Mouse (Mus musculus): ENCODE data around the gene Smim14. TPM values are rescaled to one million over a fixed set of nuclear protein-coding genes. Genes with fewer than 3 reads are reported as not detected.

Gene Smim14
- total and polyA plus RNA-seq, 3 experiments, result 18.8 to 29.8 TPM; not detected in 1

- TF ChIP-seq SIN3A (IDR thresholded peaks at IDR 0.05; ENCODE audit: low read length) (no peak), UBTF (IDR thresholded peaks at IDR 0.05; ENCODE audit: borderline replicate concordance, insufficient read depth, low read depth, low read length) (no peak), MAZ (IDR thresholded peaks at IDR 0.05; ENCODE audit: low read depth, low read length) (no peak), ZKSCAN1 (IDR thresholded peaks at IDR 0.05; ENCODE audit: low read depth, low read length) (no peak), RAD21 (IDR thresholded peaks at IDR 0.05; ENCODE audit: low read depth, low read length) (peak; percentile 78), MYC (IDR thresholded peaks at IDR 0.05; ENCODE audit: low read depth, low read length) (peak; percentile 80; the same call in 1 of the 2 replicates)
Observed at GRCm38 (mm10) chr5:65521803-65522202, 15.2 kb downstream of the Smim14 start (continued).

- H3K79me2 ChIP-seq (ENCODE audit: control insufficient read depth, insufficient read depth, low read length, poor library complexity), result no peaks in the 10 kb centered on the region
- H3K9ac ChIP-seq (ENCODE audit: control insufficient read depth, low read depth, low read length, poor library complexity, severe bottlenecking), result no peak overlapping the region
- H3K4me1 ChIP-seq (ENCODE audit: control insufficient read depth in 1 of 2, insufficient read depth in 2 of 2, low read length in 2 of 2), result no peaks in the 10 kb centered on the region
- TF ChIP-seq GATA1 (IDR thresholded peaks at IDR 0.05; ENCODE audit: low read depth, low read length), result no peak
- TF ChIP-seq SIN3A (IDR thresholded peaks at IDR 0.05; ENCODE audit: low read length), result no peak
- TF ChIP-seq E2F4 (IDR thresholded peaks at IDR 0.05; ENCODE audit: borderline replicate concordance, low read depth, low read length), result no peak
- no peak for TF ChIP-seq ZNF384 (IDR thresholded peaks at IDR 0.05; ENCODE audit: low read depth, low read length)
- no peak for TF ChIP-seq GABPA (IDR thresholded peaks at IDR 0.05; ENCODE audit: low read depth, low read length)
- TF ChIP-seq ZC3H11A (IDR thresholded peaks at IDR 0.05; ENCODE audit: low read depth, low read length), result no peak
- no peak for TF ChIP-seq MEF2A (IDR thresholded peaks at IDR 0.05; ENCODE audit: extremely low read depth, insufficient replicate concordance, low read depth, low read length, poor library complexity, severe bottlenecking)
- no peak for TF ChIP-seq BHLHE40 (IDR thresholded peaks at IDR 0.05; ENCODE audit: borderline replicate concordance, low read depth, low read length)
- TF ChIP-seq TCF12 (IDR thresholded peaks at IDR 0.05; ENCODE audit: low read depth, low read length), result no peak
- no peak for TF ChIP-seq MAX (IDR thresholded peaks at IDR 0.05; ENCODE audit: low read length)
- TF ChIP-seq SMC3 (IDR thresholded peaks at IDR 0.05; ENCODE audit: low read depth, low read length), result no peak
- TF ChIP-seq EP300 (IDR thresholded peaks at IDR 0.05; ENCODE audit: low read depth in 1 of 2, low read length in 2 of 2), result no peak
- TF ChIP-seq POLR2AphosphoS2 (IDR thresholded peaks at IDR 0.05; ENCODE audit: low read length), result no peak
- TF ChIP-seq HCFC1 (IDR thresholded peaks at IDR 0.05; ENCODE audit: low read depth, low read length), result no peak
- no peak for TF ChIP-seq CHD1 (IDR thresholded peaks at IDR 0.05; ENCODE audit: low read depth, low read length)
- no peak for TF ChIP-seq MYB (IDR thresholded peaks at IDR 0.05; ENCODE audit: low read depth, low read length)
- no peak for TF ChIP-seq CHD2 (IDR thresholded peaks at IDR 0.05; ENCODE audit: low read length)
- TF ChIP-seq TBP (IDR thresholded peaks at IDR 0.05; ENCODE audit: low read depth, low read length), result no peak
- TF ChIP-seq RCOR1 (IDR thresholded peaks at IDR 0.05; ENCODE audit: low read depth, low read length), result no peak
- H3K27ac ChIP-seq (ENCODE audit: control insufficient read depth, low read depth, low read length), result no peak overlapping the region
- no peaks in the 10 kb centered on the region for H3K9me3 ChIP-seq (replicated peaks; ENCODE audit: insufficient read depth, low read length)
- H3K27me3 ChIP-seq (ENCODE audit: control insufficient read depth in 1 of 2, insufficient read depth in 2 of 2, low read length in 2 of 2), result no peaks in the 10 kb centered on the region
- no peak overlapping the region for H3K4me3 ChIP-seq (ENCODE audit: control insufficient read depth in 1 of 2, insufficient read depth in 1 of 2, low read depth in 2 of 2, low read length in 2 of 2)
- no peaks in the 10 kb centered on the region for H3K36me3 ChIP-seq (ENCODE audit: control insufficient read depth in 1 of 2, insufficient read depth in 2 of 2, low read length in 2 of 2)
- no peak for DNase-seq (ENCODE audit: low read depth, low spot score)
Observed at GRCm38 (mm10) chr5:65514635-65515278, 22.2 kb downstream of the Smim14 start.
